Mouse (Mus musculus): ENCODE results near the gene Ogdh.

DNA sequence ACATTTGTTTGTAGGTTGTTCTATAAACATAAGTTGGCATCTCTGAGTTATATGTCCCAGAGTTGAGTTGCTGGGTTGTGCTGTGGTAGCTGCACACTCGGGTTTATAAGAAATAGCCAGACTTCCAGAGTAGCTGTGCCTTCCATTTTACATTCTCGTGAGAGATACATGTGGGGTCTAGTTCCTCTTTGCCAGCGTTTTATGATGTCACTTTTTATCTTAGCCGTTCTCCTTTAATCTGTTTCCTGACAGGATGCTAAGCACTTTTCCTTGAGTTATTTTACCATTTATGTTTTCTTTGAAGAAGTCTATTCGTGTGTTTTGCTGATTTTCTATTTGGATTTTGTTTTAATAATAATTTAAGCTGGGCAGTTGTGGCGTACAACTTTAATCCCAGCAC is 101.4 kb downstream of the Ogdh start:
- TF ChIP-seq USF1 (IDR thresholded peaks at IDR 0.05; ENCODE audit: low read depth) = no peak
- TF ChIP-seq CTCF (IDR thresholded peaks at IDR 0.05; ENCODE audit: control insufficient read depth, insufficient read depth, insufficient read length) = no peak
- no peak for TF ChIP-seq MYOD1 (IDR thresholded peaks at IDR 0.05; ENCODE audit: control insufficient read depth, insufficient read length, low read depth)
- TF ChIP-seq MAX (IDR thresholded peaks at IDR 0.05) = no peak
- TF ChIP-seq CEBPB (IDR thresholded peaks at IDR 0.05; ENCODE audit: low read depth) = no peak
- TF ChIP-seq MYOG (IDR thresholded peaks at IDR 0.05; ENCODE audit: control insufficient read depth, extremely low read depth, insufficient read length) = no peak

All from C2C12 (cell line).